Mouse (Mus musculus) CD4-positive, CD25-positive, alpha-beta regulatory T cell, adult 4 months (primary cell): Measurements from ENCODE around the gene Gm28308. TPM values are rescaled to one million over a fixed set of nuclear protein-coding genes. Genes with fewer than 3 reads are reported as not detected.

Experiments
- ATAC-seq: one replicate; pipeline ENCODE4 v1.8.0; 2017
- polyA plus RNA-seq, 2 experiments: library from polyadenylated mRNA; unstranded; fragments of 100-300 nt; shearing (Covaris generic); gene quantifications; one replicate each; pipeline ENCODE4 v1.2.1; 2017

Gene Gm28308
- polyA plus RNA-seq, 2 experiments from 2014 or later = not detected

DNA sequence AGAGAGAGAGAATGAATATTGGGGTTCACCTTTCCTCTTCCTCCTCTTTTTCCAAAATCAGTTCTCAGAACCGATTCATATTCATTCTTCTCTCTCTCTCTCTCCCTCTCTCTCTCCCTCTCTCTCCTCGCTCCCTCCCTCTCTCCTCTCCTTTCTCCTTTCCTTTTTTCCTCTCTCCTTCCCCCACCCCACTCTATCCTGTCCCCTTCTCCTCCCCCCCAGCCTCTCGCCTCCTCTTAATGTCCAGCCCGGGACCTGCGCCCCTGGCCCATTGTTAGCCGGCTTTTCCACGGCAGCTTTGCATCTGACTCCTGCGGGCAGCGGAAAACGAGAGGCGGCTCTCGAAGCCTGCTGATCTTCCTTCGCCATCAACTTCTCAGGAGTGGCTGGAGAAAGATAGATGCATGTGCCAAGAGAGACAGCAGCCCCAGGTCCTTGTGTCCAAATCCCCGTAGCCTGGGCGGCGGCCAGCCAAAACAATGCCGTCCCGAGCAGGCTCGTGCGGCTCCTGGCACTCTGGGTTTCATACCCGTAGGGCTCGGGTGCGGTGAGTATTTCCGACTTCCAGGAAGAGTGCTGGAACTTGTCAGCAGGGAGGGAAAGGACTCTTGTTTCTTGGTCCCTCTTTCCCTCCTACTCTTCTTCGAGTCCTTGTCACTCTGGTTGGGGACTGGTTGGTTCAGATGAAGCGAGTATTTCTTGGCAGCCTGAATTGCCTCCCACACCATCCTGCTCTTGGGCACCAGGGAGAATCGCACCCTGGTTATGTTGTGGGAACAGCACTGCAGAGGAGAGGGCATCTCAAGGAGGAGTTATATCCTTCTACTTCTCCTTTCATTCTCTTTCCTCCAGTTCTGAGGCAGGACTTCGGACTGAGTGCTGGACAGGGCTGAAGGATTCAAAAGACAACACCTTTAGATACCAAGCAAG is 47.4 kb downstream of the Gm28308 start:
- ATAC-seq = no peak

DNA sequence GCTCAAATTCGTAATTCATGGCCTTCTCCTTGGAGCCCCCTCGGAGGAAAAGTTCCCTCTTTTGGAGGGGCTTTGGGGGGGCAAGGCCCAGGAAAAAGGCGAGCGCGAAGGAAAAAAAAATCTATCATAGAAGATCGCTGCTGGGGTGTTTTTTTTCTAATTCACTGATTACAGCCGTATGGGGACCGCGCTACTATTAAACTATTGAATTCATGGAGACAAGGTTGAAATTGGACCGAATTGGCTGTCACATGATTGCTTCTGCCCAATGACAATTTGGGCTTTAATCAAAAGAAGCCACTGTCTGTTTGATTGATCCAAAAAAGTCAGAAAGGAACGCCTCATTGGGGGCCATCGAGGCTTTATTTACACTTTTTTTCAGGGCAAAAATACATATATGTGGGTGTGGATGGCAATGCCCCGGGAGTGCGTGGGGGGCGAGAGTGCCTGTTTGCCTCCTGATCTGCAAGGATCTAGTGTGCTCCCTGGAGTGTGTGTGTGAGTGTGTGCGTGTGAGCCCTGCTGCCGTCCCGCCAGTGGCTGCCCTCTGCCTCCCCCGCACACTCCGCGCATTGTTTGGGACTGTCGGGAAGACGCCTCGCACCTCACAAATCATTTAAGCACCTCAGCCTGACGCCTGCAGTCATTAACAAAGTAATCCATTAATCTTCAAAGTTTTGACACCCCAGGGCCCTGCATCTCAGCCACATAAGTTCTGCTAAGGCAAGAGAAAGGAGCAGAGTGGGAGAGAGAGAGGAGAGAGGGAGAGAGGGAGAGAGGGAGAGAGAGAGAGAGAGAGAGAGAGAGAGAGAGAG is 48.3 kb downstream of the Gm28308 start, which contains the start of gene Hoxa2:
Gene Hoxa2 (minus strand): TSS at position 206 of the 815 bp plus-strand sequence.
- ATAC-seq = no peak

DNA sequence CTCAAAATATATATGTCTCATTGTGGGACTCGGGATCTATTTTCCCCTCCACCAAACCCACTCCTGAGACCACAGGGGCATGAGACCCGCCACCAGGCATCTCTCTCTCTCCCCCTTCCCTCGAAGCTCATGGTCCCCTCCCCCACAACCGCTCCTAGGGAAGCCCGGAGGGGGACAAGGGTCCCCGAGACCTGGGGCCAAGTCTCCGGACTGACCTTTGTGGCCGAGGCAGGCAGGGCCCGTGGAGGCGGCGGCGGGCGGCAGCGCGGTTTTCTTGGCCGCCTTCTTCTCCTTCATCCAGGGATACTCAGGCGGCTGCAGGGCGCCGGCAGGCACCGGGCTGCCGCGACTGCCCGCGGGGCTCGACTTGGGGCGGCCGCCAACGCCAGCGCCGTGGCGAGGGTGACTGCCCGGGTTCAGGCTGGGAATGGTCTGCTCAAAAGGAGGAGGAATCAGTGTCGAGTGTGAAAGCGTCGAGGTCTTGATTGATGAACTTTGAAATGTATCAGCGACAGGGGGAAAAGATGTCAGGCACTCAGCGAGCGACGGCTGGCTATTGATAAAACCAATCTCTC is 49.0 kb downstream of the Gm28308 start:
- ATAC-seq = no peak

DNA sequence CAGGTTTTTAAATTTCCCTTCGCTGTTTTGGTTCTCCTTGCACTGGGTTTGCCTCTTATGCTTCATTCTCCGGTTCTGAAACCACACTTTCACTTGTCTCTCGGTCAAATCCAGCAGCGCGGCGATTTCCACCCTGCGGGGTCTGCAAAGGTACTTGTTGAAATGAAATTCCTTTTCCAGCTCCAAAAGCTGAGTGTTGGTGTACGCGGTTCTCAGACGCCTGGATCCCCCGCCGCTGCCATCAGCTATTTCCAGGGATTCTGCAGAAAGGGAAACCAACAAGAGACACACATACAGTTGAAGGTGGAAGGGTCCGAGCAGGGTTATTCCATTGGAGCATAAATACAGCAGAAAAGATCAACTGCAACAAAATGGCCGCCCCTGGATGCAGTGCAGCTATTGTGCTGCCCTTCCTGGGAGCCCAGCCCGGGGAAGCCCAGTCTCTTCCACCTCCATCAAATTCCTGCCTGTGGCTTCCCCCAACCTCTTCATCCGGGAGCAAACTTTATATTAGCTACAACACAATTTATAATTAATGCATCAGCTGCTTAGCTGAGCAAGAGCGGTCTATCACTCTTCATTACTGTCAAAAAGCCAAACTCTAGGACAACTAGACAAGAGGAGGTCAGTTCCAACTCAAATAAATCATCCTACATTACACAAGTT is 49.6 kb downstream of the Gm28308 start:
- ATAC-seq = no peak

DNA sequence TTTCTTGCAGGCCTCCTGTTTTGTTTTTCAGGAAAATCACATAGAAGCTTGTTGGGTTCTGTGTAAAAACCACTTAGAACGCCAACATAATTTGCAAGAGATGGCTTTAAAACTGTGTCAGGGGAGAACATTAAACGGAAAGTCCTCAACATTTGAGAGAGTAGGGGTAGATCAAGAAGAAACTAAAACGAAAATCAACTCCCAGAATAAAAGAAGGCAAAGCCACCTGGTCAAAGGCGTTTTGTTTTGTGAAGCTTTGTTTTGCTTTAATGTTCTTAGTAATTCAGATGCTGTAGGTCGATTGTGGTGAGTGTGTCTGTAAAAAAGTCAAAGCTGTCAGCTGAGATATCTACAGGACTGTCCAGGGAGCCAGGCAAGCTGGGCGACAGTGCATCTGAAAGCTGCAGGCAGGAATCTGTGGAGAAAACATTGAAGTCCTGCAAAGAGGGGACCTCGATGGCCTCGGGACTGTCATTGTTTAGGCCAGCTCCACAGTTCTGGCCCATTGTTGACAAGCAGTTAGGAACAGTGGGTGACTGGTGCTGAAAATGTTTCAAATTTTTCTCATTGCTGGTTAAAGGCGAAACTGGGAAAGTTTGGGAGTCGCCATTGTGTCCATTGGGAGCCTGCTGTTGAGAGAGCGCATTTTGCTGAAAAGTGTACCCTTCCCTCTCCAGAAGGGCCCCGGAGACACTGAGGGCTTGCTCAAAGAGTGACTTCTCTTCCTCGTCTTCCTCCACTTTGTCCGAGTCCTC is 50.4 kb downstream of the Gm28308 start:
- no peak for ATAC-seq

DNA sequence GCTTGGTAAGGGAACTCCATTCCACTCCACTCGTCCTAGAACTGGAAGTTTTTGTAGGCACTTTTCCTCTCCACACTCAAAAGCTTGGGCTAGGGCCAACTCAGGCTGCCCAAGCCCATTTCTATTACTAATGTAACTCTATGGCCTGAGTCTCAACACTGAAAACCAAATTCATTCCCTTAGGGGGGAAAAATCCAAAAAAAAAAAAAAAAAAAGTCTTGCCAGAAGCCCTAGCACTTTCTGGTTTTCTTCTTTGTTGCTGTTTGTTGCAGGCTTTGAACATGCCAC is 51.1 kb downstream of the Gm28308 start:
- no peak for ATAC-seq

DNA sequence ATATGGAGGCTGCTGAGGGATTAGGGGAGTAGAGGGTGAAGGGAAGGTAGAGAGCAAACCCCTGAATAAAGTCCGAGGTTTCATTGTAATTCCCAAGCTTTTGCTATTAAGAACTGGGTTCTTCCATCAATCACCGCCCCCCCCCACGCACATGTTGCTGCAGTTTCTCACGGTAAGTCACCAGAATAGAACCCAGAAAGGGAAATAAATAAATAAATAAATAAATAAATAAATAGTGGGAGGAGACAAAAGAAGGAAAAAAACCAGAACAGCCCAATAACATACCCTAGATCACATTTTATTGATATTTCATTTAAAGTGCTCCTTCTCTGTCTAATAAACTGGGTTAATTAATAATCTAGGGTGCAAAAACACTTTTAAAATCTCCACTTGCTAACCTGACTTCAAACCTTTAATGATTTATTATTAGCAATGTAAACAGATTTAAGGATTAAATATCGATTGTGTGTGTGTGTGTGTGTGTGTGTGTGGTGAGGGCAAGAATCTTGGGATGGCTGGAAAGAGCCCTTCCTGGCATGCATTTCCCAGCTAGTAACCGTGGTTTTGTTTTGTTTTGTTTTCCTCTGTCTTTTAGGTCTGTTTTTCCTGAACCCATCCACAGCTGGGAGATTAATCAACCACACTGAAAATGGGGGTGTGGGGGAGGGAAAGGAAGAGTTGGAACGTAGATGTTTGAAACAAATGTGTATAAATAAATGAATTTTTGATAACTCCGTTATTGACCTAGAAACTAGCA is 51.6 kb downstream of the Gm28308 start:
- ATAC-seq = no peak

DNA sequence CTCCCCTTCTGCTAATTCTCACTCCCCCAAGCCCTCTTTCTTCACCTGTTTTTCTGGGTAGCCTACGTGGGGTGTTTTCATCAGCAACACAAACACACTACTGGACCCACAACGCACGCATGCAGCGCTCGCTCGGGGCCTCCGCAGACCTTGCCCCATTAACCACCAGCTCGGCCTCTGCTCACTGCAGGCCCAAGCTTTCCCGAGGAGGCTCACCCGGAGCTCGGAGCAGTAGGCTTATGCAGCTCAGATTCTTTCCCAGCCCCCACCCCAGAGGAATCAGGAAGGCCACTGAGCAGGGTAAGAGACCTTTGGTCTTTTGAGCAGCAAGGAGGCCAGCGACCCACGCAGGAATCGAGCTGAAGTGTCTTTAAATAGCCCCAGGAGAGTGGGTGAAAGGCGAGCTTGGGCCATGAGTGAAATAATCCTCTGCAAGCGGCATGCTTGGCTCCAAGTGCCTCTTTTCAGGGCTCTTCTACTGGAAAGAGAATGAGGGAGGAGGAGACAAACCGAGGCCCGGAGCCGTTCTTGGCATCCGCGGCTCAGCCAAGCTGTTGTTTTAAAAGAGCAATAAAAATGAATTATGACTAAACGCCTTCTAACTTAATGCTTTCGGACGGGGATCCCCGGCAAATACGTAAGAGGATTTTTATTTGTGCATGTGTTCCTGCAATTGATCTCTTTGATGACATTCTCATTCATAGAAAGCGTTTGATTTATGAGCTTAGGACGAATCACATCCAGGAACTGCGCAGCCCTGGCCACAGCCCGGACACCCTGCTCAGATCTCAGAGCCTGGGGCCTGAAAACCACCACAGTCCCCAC is 52.4 kb downstream of the Gm28308 start:
- no peak for ATAC-seq

DNA sequence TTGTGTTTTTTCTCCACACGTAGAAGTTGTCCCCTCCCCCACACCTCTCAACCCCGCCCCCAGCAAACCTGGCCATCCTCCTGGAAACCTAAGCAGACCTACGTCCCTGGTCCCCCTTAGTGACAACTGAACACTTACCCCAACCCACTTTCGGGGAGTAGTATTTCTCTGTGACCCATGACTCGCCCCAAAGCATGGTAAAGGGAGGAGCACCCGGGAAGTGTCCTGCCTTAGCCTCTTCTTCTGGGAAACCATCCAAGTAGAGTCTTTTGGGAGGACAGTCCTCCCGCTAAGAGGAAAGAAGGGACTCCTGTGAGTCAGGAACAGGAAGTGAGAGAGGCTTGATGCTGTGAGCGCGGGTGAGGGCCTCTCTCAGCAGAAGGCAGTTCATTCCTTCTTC is 53.2 kb downstream of the Gm28308 start:
- ATAC-seq = no peak

DNA sequence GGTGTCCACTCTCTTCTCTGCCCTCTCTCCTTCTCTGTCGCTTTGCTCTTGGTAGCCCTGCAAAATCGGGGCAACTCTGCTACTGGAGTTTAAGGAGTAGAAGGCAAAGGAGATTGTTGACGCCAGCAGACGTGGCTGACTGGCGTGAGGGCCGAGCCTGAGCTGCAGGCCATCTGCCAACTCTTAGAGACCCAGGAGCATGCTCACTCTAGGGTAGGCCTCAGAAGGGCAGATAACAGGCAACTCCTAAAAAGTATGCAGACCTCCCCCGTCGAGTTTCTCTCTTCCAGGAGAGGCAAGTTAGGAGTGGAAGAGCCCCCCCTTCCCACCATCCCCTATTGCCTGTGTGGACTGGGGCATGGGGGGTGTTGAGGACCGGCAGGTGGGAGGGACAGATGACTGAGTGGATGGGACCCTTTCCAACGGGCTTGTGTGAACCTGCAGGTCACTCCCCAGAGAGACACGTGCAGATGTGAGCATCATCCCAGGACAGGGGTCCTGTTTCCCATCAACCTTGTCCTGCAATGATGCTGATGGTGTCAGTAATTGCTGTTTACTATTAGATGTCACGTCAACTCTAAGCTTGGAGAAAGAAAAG is 53.9 kb downstream of the Gm28308 start:
- ATAC-seq = no peak

DNA sequence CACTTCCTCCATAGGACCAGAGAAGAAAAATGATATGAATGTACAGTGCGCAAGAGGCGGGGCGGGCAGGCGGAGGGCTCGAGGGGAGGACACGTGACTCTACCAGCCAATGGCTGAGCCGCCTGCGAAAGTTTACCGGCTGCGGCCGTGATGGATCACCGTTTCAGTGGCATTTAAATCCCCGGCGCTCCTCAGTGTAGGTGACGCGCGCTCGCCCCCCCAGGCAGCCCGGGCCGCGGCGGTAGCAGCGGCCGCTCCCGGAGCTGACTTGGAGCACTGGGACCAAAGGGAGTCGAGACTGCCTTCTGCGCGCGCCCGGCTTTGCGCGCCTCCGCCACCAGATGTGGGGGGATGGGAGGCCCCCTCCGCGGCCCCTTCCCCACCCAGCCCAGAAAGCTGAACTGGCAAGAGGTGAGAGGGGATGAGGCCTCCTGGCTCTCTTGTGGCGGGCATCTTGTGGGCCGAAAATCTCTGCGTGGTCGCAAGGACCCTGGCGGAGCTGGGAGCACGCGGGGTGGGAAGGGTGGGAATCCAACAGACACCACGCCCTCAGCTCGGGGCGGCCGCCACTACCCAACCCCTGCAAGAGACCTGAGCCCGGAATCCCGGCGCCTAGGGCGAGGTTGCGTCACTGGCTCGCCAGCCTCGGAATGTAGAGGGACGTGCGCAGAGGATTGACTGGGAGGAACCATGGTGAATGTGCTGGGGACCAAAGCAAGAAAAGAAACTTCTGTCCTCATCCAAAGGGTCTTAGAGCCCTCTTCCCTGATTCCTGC is 54.7 kb downstream of the Gm28308 start, which contains the start of gene Hoxa1:
Gene Hoxa1 (minus strand): TSS at position 42 of the 776 bp plus-strand sequence.
- peak; percentile 81 for ATAC-seq

DNA sequence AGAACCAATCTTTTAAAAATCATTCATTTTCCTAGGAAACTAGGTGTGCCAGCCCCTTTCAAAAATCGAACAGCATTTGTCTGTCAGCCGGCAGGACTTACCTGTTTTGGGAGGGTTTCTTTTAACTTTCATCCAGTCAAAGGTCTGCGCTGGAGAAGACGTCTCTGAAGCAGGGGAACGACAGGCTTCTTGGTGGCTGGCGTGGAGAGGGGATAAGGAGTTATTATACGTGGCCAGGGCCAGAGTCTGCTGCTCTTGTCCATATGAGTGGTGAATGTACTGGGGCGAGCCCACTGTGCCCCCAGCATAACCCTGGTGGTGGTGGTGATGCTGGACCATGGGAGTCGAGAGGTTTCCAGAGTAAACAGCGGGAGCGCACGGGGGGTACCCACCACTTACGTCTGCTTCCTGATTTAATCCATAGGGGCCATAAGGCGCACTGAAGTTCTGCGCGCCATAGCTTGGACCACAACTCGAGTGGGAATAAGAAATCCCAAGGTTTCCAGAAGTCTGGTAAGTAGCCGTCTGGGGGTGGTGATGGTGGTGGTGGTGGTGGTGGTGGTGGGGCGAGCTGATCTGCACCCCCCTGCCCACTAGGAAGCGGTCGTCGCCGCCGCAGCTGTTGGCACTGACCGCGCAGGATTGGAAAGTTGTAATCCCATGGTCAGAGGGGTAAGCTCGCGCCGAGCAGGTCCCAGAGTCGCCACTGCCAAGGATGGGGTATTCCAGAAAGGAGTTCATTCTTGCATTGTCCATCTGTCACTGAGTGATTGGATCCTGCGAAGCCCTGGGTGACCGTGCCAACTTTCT is 55.5 kb downstream of the Gm28308 start:
- no peak for ATAC-seq

DNA sequence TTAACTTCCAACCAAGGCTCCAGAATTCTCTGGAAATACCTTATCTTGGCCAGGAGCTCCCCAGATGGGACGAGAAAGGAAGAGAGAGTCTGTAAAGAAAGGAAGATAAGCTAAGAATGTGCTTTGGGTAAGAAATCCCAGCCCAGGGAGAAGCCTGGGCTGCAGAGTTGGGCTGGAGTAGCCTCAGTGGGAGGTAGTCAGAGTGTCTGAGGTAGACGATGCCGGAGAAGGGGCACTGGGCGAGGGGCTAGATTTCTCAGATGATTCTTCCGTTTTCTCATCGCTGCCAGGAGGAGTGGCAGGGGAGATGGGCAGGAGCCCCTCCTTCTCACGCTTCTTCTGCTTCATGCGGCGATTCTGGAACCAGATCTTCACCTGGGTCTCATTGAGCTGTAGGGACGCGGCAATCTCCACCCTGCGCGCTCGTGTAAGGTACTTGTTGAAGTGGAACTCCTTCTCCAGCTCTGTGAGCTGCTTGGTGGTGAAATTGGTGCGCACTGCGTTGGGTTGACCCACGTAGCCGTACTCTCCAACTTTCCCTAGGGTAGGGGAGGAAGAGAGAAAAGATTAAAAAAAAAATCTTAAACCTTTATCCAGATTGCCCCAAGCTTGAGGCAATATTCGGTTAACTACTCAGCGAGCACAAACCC is 56.5 kb downstream of the Gm28308 start:
- ATAC-seq = no peak

DNA sequence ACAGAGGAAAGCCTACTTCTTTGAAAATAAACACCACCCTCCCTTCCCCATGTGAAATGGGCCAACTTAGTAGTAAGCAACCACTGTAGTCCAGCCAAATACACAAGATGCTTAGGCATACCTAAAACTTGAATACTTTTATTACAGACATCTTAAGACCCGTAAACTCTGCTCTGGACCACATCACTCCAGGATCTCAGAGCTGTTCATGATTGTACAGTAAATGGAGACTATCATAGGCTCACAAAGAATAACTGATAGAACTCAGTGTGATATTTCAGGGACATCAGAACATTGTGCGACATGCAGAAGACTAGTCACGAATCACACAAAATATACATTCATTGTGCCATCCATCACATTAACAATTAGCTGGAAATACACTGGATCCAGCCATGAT is 57.7 kb downstream of the Gm28308 start:
- no peak for ATAC-seq

DNA sequence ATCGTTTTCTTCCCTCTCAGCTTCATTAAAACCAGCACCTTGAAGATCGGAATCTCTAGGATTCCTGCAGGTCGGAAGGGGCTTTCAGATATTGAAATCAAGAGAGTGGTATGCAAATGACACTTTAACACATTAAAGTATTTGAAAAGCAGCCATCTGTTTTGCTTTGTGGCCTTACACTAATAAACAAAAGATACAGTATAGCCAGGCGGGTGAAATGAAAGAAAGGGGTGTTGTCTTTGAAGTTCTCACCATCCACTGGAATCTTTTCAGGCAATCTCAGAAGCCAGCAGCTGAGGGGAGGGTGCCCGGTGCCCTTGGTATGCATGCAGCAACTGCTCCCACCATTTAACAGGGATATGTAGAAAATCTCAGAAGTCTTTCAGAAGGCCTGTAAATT is 59.1 kb downstream of the Gm28308 start:
- ATAC-seq = no peak

DNA sequence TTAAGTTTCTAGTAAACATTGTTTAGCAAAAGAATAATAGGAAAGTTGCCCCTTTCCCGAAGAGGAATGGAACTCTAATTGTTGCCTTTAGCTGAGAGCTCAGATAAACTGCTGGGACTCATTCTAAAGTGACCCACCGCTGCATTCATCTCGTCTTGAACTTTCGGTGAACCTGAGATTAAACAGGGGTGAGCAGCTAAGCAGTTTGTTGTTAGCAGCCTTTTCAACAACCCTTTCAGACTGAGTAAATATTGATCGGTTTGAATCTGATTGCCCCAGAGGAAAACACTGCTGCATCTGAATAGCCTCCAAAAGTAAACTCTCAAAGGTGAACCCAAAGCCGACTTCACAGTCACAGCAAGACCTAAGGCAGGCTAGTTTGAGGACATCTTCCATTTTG is 59.9 kb downstream of the Gm28308 start:
- ATAC-seq = no peak
